21 mouse cellular contexts compared by ENCODE assay signal in genomic region chr5:81375992-81376391, GRCm38 (mm10).
DNase-seq lines count a peak whose midpoint lies in the region; ATAC-seq and TF ChIP-seq lines count a peak whose summit lies in the region.
"Had no signal": no experiment of that assay in that cellular context is flagged by ENCODE, and none has a peak within 500 bp of the region (broad histone marks: within the 10 kb centered on the region; RNA-seq: fewer than 3 reads in every experiment).

No protein-coding gene starts in this region.

- no peak for DNase-seq in hindbrain, postnatal 0 days (ENCODE audit: low spot score)
- DNase-seq in lung, embryonic 14.5 days = no peak
- no peak for DNase-seq in lung, postnatal 36 days
- peak; percentile 38 for DNase-seq in ES-CJ7 (ENCODE audit: low read depth, low spot score)
- DNase-seq in testis, postnatal 10 days (ENCODE audit: low spot score) = peak; percentile 40
- no peak for DNase-seq in urinary bladder, postnatal 10 days (ENCODE audit: low spot score)
- DNase-seq: cerebellum, adult 9-11 months; embryo, embryonic 11 days; gastrocnemius, postnatal 25 days; layer of hippocampus, postnatal 36 days; liver, postnatal 0 days; lung, postnatal 14 days; right cerebral cortex, postnatal 14 days; thymus, postnatal 14 days had no signal

- no peaks in the 10 kb centered on the region for H3K27me3 ChIP-seq in hindbrain, postnatal 0 days (ENCODE audit: insufficient read depth, low read length)
- H3K27me3 ChIP-seq in hindbrain, embryonic 16.5 days (replicated peaks; ENCODE audit: control insufficient read depth, insufficient read depth, low read length) = no peaks in the 10 kb centered on the region
- no peaks in the 10 kb centered on the region for H3K27me3 ChIP-seq in lung, embryonic 14.5 days (ENCODE audit: insufficient read depth, low read length)
- H3K27me3 ChIP-seq: forebrain, embryonic 15.5 days; limb, embryonic 15.5 days; megakaryocyte, embryonic 14.5 days; midbrain, embryonic 15.5 days; neural tube, embryonic 15.5 days had no signal

- TF ChIP-seq CTCF in hindbrain, postnatal 0 days (IDR thresholded peaks at IDR 0.05; ENCODE audit: low read depth) = 0 out of 2 replicates have a peak, but pooled peaks have one; percentile 20
- peak; percentile 18; the same call in 1 of the 2 replicates for TF ChIP-seq CTCF in lung, embryonic 14.5 days (IDR thresholded peaks at IDR 0.05; ENCODE audit: low read depth)

- H3K27ac ChIP-seq in hindbrain, postnatal 0 days = no peak overlapping the region
- no peak overlapping the region for H3K27ac ChIP-seq in hindbrain, embryonic 16.5 days (ENCODE audit: low read depth, low read length)
- no peak overlapping the region for H3K27ac ChIP-seq in lung, embryonic 14.5 days (ENCODE audit: low read depth)
- H3K27ac ChIP-seq: forebrain, embryonic 15.5 days; limb, embryonic 15.5 days; midbrain, embryonic 15.5 days; neural tube, embryonic 15.5 days had no signal

- H3K9ac ChIP-seq in hindbrain, postnatal 0 days (replicated peaks; ENCODE audit: low read length) = no peak overlapping the region
- H3K9ac ChIP-seq in hindbrain, embryonic 16.5 days (ENCODE audit: low read depth, low read length) = no peak overlapping the region
- no peak overlapping the region for H3K9ac ChIP-seq in lung, embryonic 14.5 days
- H3K9ac ChIP-seq: forebrain, embryonic 15.5 days; limb, embryonic 15.5 days; liver, postnatal 0 days; midbrain, embryonic 15.5 days; neural tube, embryonic 15.5 days had no signal

- H3K9me3 ChIP-seq in hindbrain, postnatal 0 days (ENCODE audit: low read length) = no peaks in the 10 kb centered on the region
- H3K9me3 ChIP-seq in hindbrain, embryonic 16.5 days (ENCODE audit: control insufficient read depth, low read length) = peaks cover 2% of the 10 kb centered on the region; the same call in 1 of the 2 replicates
- H3K9me3 ChIP-seq in lung, embryonic 14.5 days (ENCODE audit: low read depth, low read length) = 0 out of 2 replicates have a peak, but pooled peaks cover 3% of the 10 kb centered on the region
- H3K9me3 ChIP-seq: forebrain, embryonic 15.5 days; limb, embryonic 15.5 days; megakaryocyte, embryonic 14.5 days; midbrain, embryonic 15.5 days; neural tube, embryonic 15.5 days had no signal

- no peaks in the 10 kb centered on the region for H3K36me3 ChIP-seq in hindbrain, postnatal 0 days (ENCODE audit: insufficient read depth, low read length)
- no peaks in the 10 kb centered on the region for H3K36me3 ChIP-seq in hindbrain, embryonic 16.5 days (ENCODE audit: control insufficient read depth, insufficient read depth, low read length)
- no peaks in the 10 kb centered on the region for H3K36me3 ChIP-seq in lung, embryonic 14.5 days (ENCODE audit: insufficient read depth)
- H3K36me3 ChIP-seq: forebrain, embryonic 15.5 days; midbrain, embryonic 15.5 days; neural tube, embryonic 15.5 days had no signal

- H3K4me1 ChIP-seq in hindbrain, postnatal 0 days (ENCODE audit: insufficient read depth, low read length) = no peaks in the 10 kb centered on the region
- no peaks in the 10 kb centered on the region for H3K4me1 ChIP-seq in hindbrain, embryonic 16.5 days (ENCODE audit: control insufficient read depth, insufficient read depth, low read depth, low read length)
- H3K4me1 ChIP-seq in lung, embryonic 14.5 days (ENCODE audit: insufficient read depth) = no peaks in the 10 kb centered on the region
- H3K4me1 ChIP-seq: forebrain, embryonic 15.5 days; limb, embryonic 15.5 days; megakaryocyte, embryonic 14.5 days; midbrain, embryonic 15.5 days; neural tube, embryonic 15.5 days had no signal

- no peak for ATAC-seq in hindbrain, postnatal 0 days
- ATAC-seq in hindbrain, embryonic 16.5 days = no peak
- ATAC-seq in lung, embryonic 14.5 days (ENCODE audit: insufficient read depth) = no peak
- ATAC-seq: forebrain, embryonic 15.5 days; inflammation-experienced regulatory T-cells, adult 6 months; liver, postnatal 0 days; midbrain, embryonic 15.5 days had no signal

- H3K4me2 ChIP-seq in hindbrain, postnatal 0 days (ENCODE audit: low read depth, low read length) = no peak overlapping the region
- no peak overlapping the region for H3K4me2 ChIP-seq in hindbrain, embryonic 16.5 days (ENCODE audit: low read length)
- no peak overlapping the region for H3K4me2 ChIP-seq in lung, embryonic 14.5 days
- H3K4me2 ChIP-seq: forebrain, embryonic 15.5 days; limb, embryonic 15.5 days; midbrain, embryonic 15.5 days; neural tube, embryonic 15.5 days had no signal

- 75% methylated on average over 7 of the region's 7 CpGs for WGBS in hindbrain, postnatal 0 days
- 78% methylated on average over 7 of the region's 7 CpGs for WGBS in hindbrain, embryonic 16.5 days
- WGBS in lung, embryonic 14.5 days = 89% methylated on average over 7 of the region's 7 CpGs

- no peak overlapping the region for H3K4me3 ChIP-seq in hindbrain, postnatal 0 days (ENCODE audit: low read length)
- no peak overlapping the region for H3K4me3 ChIP-seq in hindbrain, embryonic 16.5 days (ENCODE audit: low read length)
- no peak overlapping the region for H3K4me3 ChIP-seq in lung, embryonic 14.5 days (ENCODE audit: low read depth, low read length)
- H3K4me3 ChIP-seq: forebrain, embryonic 15.5 days; limb, embryonic 15.5 days; megakaryocyte, embryonic 14.5 days; midbrain, embryonic 15.5 days; neural tube, embryonic 15.5 days had no signal

Comparison
In these comparisons a context has a peak if more than half of its experiments do, and no peak if none do; other contexts are left out.
1. DNase-seq: peak in ES-CJ7 (single experiment) and testis, postnatal 10 days (single experiment); none in hindbrain, postnatal 0 days (single experiment), lung, embryonic 14.5 days (single experiment), lung, postnatal 36 days (single experiment) and urinary bladder, postnatal 10 days (single experiment).